Mouse (Mus musculus) neutrophil, adult 5-6 weeks (primary cell): Measurements from ENCODE around the gene Gm14408. TPM values are rescaled to one million over a fixed set of nuclear protein-coding genes. Genes with fewer than 3 reads are reported as not detected.
"Not testable (repeated sequence)": the region's sequence is repeated elsewhere in the genome, so short reads cannot be mapped to it uniquely, and the experiment has no call there.

Experiments
- ATAC-seq: fragments of 151-379, 151-347 bp; 2 replicates; pipeline ENCODE4 v1.8.0; 2017; ENCODE audit warnings: mild to moderate bottlenecking, moderate TSS enrichment; ENCODE audit not compliant: insufficient number of reproducible peaks, poor library complexity, low FRiP score, severe bottlenecking; ENCODE audit errors: extremely low read depth
- total RNA-seq: library from RNA; stranded (forward); fragments of 200-1000 nt; gene quantifications from 2 replicates; pipeline ENCODE4 v1.2.3, GENCODE M21; 2017

Gm14408 gene
- total RNA-seq: not detected in 2 replicates

GRCm38 (mm10) chr2:176830840-176831239 is at the start of gene Gm14408:
Gene Gm14408, plus strand, starts transcription at chr2:176831140.
- ATAC-seq: not testable (repeated sequence)

- not testable (repeated sequence) for ATAC-seq
Measured at GRCm38 (mm10) chr2:176798312-176798711, 32.6 kb upstream of the Gm14408 start, which contains the start of gene Gm14295. Gene Gm14295, plus strand, starts transcription at chr2:176798612.

GRCm38 (mm10) chr2:176798785-176799184 is 32.2 kb upstream of the Gm14408 start:
- not testable (repeated sequence) for ATAC-seq

Other genes with a start within 250 kb of the Gm14408 start
- 1.7 and 9.6 TPM in 2 replicates for gene Gm14308, start 194.8 kb upstream of the Gm14408 start, total RNA-seq
- gene Zfp973, start 160.6 kb upstream of the Gm14408 start, total RNA-seq: 16.3 and 17.9 TPM in 2 replicates
- 5.0 and 10.8 TPM in 2 replicates for gene Gm14305, start 122.8 kb upstream of the Gm14408 start, total RNA-seq
- 1.7 and 8.8 TPM in 2 replicates for gene Gm14295, start 32.5 kb upstream of the Gm14408 start, total RNA-seq
- gene Gm14296, start 96.7 kb downstream of the Gm14408 start, total RNA-seq: 0.61 and 1.2 TPM in 2 replicates
- gene Gm14419, start 169.8 kb downstream of the Gm14408 start, total RNA-seq: not detected in 2 replicates
- gene Gm14401, start 243.2 kb downstream of the Gm14408 start, total RNA-seq: not detected in 2 replicates